Mouse (Mus musculus): ENCODE data around the gene Bub3. TPM values are rescaled to one million over a fixed set of nuclear protein-coding genes. Genes with fewer than 3 reads are reported as not detected.

Bub3 gene
- polyA plus RNA-seq (2015; fragmentation: Nextera tagmentation; extraction: Ambion mirVana) = 135 and 144 TPM in 2 replicates

DNA sequence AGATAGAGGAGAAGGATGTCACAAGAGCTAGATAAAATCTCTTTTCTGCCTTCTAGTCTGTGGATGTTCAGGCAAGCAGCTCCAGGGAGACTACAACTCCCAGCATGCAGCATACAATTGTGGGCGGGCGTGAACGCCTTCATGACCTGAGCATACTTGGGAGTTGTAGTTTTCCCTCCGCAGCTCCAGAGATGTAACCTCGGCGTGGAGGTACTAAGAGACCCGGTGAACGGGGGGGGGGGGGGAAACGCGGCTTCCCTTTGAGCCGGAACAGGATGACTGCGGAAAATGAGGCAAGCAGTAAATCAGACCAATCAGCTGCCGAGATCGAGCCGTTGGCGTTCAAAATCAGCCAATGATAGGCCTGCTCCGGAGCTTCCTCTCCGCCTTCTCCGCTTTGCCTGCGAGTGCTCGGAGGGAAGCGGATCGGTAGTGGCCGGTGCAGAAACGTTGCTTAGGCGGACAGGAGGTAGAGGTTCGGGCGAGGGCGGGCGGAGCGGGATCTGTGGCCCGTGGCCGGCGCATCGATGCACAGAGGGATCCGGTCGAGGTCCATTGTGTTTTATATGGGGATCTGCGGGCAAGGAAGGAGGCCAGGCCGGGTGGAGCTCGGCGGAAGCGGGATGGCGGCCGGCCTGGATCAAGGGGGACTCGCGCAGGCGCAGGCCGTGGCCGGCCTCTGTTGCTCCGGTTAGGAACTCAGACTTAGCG is at the start of gene Bub3:
Bub3 (plus strand) TSS at position 237 of the 711 bp plus-strand sequence.
- ATAC-seq (replicated peaks; ENCODE audit: extremely low read depth, insufficient read depth, low FRiP score) = peak; percentile 94
- Histone ChIP-seq H3K4me3 (ENCODE audit: low read length) (peak within 1 kb of the TSS; percentile 94), H3K27me3 (ENCODE audit: control insufficient read depth, insufficient read depth, low read length) (peaks cover 34% of the 10 kb centered on the region), H3K4me1 (ENCODE audit: control insufficient read depth, insufficient read depth, low read length) (peaks cover 16% of the 10 kb centered on the region), H3K36me3 (ENCODE audit: control insufficient read depth, insufficient read depth) (peaks cover 27% of the 10 kb centered on the region), H3K4me2 (ENCODE audit: low read depth, low read length) (peak within 1 kb of the TSS; percentile 70), H3K9ac (ENCODE audit: low read length) (peak within 1 kb of the TSS; percentile 94), H3K9me3 (replicated peaks; ENCODE audit: control insufficient read depth, low read length) (no peaks in the 10 kb centered on the region), H3K27ac (ENCODE audit: low read length) (peak within 1 kb of the TSS; percentile 95)
- under 1% methylated on average over 48 of the region's 51 CpGs for WGBS

DNA sequence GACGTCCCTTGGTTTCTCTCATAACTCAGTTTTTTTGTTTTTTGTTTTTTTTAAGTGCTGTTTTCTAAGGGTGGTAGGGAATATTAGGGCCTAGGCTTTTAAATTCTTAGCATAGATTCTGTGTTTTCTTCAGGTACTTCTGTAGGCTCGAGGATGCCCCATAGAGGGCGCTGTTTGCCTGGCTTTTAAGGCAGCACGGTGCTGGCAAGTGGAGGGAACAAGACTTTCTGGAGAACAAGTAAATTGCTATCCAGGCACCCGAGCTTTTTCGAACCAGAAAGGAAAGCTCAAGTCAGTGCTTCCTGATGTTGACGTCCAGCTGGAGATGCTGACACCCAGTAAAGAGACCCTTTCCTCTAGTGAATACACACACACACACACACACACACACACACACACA is 20.0 kb upstream of the Bub3 start:
- peaks cover 73% of the 10 kb centered on the region for H3K27me3 ChIP-seq (ENCODE audit: control insufficient read depth, insufficient read depth, low read length)
- no peak overlapping the region for H3K9ac ChIP-seq (ENCODE audit: low read length)
- H3K4me1 ChIP-seq (ENCODE audit: control insufficient read depth, insufficient read depth, low read length) = peaks cover 17% of the 10 kb centered on the region
- H3K9me3 ChIP-seq (replicated peaks; ENCODE audit: control insufficient read depth, low read length) = no peaks in the 10 kb centered on the region
- no peak for ATAC-seq (replicated peaks; ENCODE audit: extremely low read depth, insufficient read depth, low FRiP score)
- no peaks in the 10 kb centered on the region for H3K36me3 ChIP-seq (ENCODE audit: control insufficient read depth, insufficient read depth)
- WGBS = 1% methylated on average over 7 of the region's 7 CpGs
- H3K4me2 ChIP-seq (ENCODE audit: low read depth, low read length) = no peak overlapping the region
- no peak overlapping the region for H3K4me3 ChIP-seq (ENCODE audit: low read length)
- no peak overlapping the region for H3K27ac ChIP-seq (ENCODE audit: low read length)

DNA sequence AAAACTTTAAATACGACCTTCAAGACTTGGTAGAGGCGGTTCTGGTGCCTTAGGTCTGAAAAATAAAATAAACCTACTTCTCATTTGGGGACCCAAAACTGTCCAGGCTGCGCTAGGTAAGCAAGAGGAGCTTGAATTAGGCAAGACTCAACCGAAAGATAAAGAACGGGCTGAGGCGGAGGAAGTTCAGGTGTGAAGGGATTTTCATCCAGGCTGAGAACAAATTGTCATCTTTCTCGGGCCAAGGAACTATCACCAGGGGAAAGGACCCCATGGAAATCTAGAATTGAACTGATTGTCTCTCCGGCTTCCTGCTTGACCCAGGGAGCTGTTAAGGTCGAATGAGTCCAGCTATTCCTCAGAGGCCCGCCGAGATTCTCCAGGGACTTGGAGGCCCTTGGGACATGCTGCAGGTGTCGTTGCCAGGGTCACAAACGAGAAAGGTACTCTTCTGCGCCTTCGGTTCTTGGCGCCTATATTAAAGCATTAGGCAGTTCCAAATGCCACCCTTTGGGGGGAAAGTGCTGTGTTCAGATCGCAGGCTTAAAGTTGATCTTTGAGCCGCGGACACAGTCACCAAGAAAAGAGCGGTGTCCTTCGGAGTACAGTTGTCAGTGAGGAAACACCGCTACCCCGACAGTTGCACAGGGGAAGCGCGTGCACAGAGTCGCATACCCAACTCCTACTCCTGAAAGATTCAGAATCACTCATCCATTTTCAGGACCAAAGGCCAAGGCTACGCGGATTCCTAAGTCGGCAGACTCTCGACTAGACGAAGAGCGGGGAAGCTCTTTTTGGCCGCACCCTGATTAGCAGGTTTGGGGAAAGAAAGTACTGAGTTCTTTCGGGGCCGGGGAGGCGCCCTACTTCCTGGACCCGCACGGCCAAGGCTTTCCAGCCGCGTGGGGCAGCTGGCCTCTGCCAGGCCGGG is 18.6 kb upstream of the Bub3 start:
- no peaks in the 10 kb centered on the region for H3K36me3 ChIP-seq (ENCODE audit: control insufficient read depth, insufficient read depth)
- H3K27me3 ChIP-seq (ENCODE audit: control insufficient read depth, insufficient read depth, low read length) = peaks cover 85% of the 10 kb centered on the region
- peak overlapping the region; percentile 67 for H3K4me2 ChIP-seq (ENCODE audit: low read depth, low read length)
- no peaks in the 10 kb centered on the region for H3K9me3 ChIP-seq (replicated peaks; ENCODE audit: control insufficient read depth, low read length)
- peaks cover 17% of the 10 kb centered on the region for H3K4me1 ChIP-seq (ENCODE audit: control insufficient read depth, insufficient read depth, low read length)
- ATAC-seq (replicated peaks; ENCODE audit: extremely low read depth, insufficient read depth, low FRiP score) = no peak
- no peak overlapping the region for H3K9ac ChIP-seq (ENCODE audit: low read length)
- WGBS = 2% methylated on average over 41 of the region's 41 CpGs
- H3K27ac ChIP-seq (ENCODE audit: low read length) = no peak overlapping the region
- H3K4me3 ChIP-seq (ENCODE audit: low read length) = peak overlapping the region; percentile 43

DNA sequence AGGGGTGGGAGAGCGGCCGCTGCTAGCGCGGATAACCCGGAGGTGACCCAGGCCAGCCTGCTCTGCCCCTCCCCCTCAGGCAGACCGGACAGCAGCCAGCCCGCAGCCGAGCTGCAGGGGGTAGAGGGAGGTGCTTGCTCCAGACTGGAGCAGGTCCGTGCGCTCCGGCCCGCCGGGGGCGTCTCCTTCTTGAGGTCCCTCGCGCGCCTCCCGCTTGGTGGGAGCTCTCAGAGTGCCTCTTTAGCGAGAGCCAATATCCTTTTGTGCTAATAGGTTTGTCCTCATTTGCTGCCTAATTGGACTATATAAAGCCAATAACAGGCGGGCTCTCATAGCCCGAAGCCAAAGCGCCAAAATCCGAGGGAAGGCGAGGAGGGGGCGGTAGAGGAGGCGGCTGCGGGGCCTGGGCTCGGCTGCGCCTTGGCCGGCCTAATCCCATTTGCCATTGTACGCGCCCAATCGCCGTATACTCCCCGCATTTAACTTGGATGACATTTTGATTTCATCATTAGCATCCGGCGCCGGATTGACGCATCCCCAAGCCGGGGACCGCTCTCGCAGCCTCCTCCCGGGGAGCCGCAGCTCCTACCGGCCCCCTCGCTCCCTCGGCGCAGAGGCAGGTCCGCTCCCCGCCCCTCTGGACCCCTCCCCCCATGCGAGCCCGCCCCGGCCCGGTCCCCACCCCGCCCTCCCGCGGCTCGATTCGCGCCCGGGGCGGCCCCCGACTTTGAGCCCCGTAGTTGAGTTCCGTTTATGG is 17.7 kb upstream of the Bub3 start, which contains the start of gene Hmx3:
Hmx3 (plus strand) TSS at position 753 of the 757 bp plus-strand sequence.
- no peaks in the 10 kb centered on the region for H3K9me3 ChIP-seq (replicated peaks; ENCODE audit: control insufficient read depth, low read length)
- peak within 1 kb of the TSS; percentile 43 for H3K4me3 ChIP-seq (ENCODE audit: low read length)
- no peak within 1 kb of the TSS for H3K27ac ChIP-seq (ENCODE audit: low read length)
- no peak for ATAC-seq (replicated peaks; ENCODE audit: extremely low read depth, insufficient read depth, low FRiP score)
- no peaks in the 10 kb centered on the region for H3K36me3 ChIP-seq (ENCODE audit: control insufficient read depth, insufficient read depth)
- peaks cover 90% of the 10 kb centered on the region for H3K27me3 ChIP-seq (ENCODE audit: control insufficient read depth, insufficient read depth, low read length)
- H3K4me1 ChIP-seq (ENCODE audit: control insufficient read depth, insufficient read depth, low read length) = peaks cover 17% of the 10 kb centered on the region
- under 1% methylated on average over 61 of the region's 65 CpGs for WGBS
- peak within 1 kb of the TSS; percentile 67 for H3K4me2 ChIP-seq (ENCODE audit: low read depth, low read length)
- no peak within 1 kb of the TSS for H3K9ac ChIP-seq (ENCODE audit: low read length)

DNA sequence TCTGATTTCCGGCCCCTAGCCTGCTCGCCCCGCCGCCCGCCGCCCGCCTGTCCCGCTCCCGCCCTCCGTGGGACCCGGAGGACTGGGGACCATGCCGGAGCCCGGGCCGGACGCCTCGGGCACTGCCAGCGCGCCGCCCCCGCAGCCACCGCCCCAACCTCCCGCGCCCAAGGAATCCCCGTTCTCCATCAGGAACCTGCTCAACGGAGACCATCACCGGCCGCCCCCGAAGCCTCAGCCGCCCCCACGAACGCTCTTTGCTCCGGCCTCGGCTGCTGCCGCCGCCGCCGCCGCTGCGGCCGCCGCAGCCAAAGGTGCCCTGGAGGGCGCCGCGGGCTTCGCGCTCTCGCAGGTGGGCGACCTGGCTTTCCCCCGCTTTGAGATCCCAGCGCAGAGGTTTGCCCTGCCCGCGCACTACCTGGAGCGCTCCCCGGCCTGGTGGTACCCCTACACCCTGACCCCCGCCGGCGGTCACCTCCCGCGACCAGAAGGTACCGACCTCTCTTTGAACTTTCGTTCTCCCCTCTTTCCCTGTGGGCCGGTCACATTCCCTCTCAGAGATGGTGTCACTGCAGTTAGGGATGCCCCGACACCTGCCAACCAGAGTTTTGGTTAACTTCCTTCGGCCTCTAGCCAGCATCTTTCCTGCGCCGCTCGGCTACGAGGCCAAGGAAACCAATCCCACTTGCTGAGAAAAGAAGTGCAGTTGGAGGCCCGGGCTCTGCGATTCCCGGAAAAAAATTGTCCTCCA is 17.0 kb upstream of the Bub3 start:
- Histone ChIP-seq H3K4me3 (ENCODE audit: low read length) (peak overlapping the region; percentile 43), H3K27ac (ENCODE audit: low read length) (no peak overlapping the region), H3K27me3 (ENCODE audit: control insufficient read depth, insufficient read depth, low read length) (peaks cover 92% of the 10 kb centered on the region), H3K9ac (ENCODE audit: low read length) (no peak overlapping the region), H3K36me3 (ENCODE audit: control insufficient read depth, insufficient read depth) (no peaks in the 10 kb centered on the region), H3K4me2 (ENCODE audit: low read depth, low read length) (peak overlapping the region; percentile 67), H3K9me3 (replicated peaks; ENCODE audit: control insufficient read depth, low read length) (no peaks in the 10 kb centered on the region), H3K4me1 (ENCODE audit: control insufficient read depth, insufficient read depth, low read length) (peaks cover 17% of the 10 kb centered on the region)
- no peak for ATAC-seq (replicated peaks; ENCODE audit: extremely low read depth, insufficient read depth, low FRiP score)
- WGBS = under 1% methylated on average over 56 of the region's 71 CpGs

DNA sequence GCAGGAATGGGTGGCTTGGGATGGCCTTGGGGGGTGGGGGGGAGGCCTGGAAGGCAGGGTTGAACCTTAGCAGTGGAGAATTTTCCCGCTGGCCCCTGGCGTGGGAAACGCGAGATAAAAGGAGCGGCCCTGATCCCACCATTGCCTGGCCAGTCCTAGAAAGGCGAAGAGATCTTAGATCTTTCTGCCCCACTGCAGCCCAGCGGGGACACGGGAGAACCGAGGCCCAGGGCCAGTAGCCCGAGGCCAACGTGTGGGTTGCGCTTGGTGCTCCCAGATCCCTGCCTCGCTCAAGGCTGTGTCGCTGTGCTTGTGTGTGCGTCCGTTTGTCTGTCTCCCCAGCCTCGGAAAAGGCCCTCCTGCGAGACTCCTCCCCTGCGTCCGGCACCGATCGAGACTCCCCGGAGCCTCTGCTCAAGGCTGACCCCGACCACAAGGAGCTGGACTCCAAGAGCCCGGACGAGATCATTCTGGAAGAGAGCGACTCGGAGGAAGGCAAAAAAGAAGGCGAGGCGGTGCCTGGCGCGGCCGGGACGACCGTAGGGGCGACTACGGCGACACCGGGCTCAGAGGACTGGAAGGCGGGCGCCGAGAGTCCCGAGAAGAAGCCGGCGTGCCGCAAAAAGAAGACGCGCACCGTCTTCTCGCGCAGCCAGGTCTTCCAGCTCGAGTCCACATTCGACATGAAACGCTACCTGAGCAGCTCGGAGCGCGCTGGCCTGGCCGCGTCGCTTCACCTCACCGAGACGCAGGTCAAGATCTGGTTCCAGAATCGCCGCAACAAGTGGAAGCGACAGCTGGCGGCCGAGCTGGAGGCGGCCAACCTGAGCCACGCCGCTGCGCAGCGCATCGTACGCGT is 16.2 kb upstream of the Bub3 start:
- H3K27ac ChIP-seq (ENCODE audit: low read length) = no peak overlapping the region
- H3K4me2 ChIP-seq (ENCODE audit: low read depth, low read length) = peak overlapping the region; percentile 67
- peaks cover 93% of the 10 kb centered on the region for H3K27me3 ChIP-seq (ENCODE audit: control insufficient read depth, insufficient read depth, low read length)
- no peak; the same call in 1 of the 2 replicates for ATAC-seq (replicated peaks; ENCODE audit: extremely low read depth, insufficient read depth, low FRiP score)
- H3K4me3 ChIP-seq (ENCODE audit: low read length) = peak overlapping the region; percentile 43
- H3K9me3 ChIP-seq (replicated peaks; ENCODE audit: control insufficient read depth, low read length) = no peaks in the 10 kb centered on the region
- H3K36me3 ChIP-seq (ENCODE audit: control insufficient read depth, insufficient read depth) = no peaks in the 10 kb centered on the region
- peaks cover 17% of the 10 kb centered on the region for H3K4me1 ChIP-seq (ENCODE audit: control insufficient read depth, insufficient read depth, low read length)
- no peak overlapping the region for H3K9ac ChIP-seq (ENCODE audit: low read length)
- WGBS = 1% methylated on average over 74 of the region's 75 CpGs

DNA sequence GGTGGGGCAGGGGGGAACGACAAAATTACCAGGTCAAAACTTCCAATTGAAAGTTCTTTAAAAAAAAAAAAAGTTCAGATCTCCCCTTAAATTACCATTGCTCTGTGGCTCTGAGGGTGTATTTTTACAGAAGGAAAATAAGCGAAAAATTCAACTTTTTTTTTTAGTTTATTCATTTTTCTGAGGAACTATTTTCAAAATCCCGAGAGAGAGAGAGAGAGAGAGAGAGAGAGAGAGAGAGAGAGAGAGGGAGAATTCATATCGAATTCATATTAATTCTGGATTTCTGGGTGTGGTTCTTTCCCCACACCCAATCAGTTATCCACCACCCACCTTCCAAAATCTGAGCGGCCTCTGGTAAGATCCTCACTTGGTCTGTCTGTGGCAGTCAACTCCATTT is 15.2 kb upstream of the Bub3 start:
- no peak overlapping the region for H3K9ac ChIP-seq (ENCODE audit: low read length)
- no peaks in the 10 kb centered on the region for H3K36me3 ChIP-seq (ENCODE audit: control insufficient read depth, insufficient read depth)
- no peaks in the 10 kb centered on the region for H3K9me3 ChIP-seq (replicated peaks; ENCODE audit: control insufficient read depth, low read length)
- H3K4me3 ChIP-seq (ENCODE audit: low read length) = no peak overlapping the region
- no peak overlapping the region for H3K4me2 ChIP-seq (ENCODE audit: low read depth, low read length)
- 4% methylated on average over 5 of the region's 5 CpGs for WGBS
- H3K27ac ChIP-seq (ENCODE audit: low read length) = no peak overlapping the region
- no peak for ATAC-seq (replicated peaks; ENCODE audit: extremely low read depth, insufficient read depth, low FRiP score)
- H3K4me1 ChIP-seq (ENCODE audit: control insufficient read depth, insufficient read depth, low read length) = peaks cover 17% of the 10 kb centered on the region
- peaks cover 92% of the 10 kb centered on the region for H3K27me3 ChIP-seq (ENCODE audit: control insufficient read depth, insufficient read depth, low read length)

All from heart, embryonic 16.5 days (tissue).